Mouse (Mus musculus) embryonic facial prominence, embryonic 11.5 days (tissue): ENCODE measurements around the gene Hoxd8. TPM values are rescaled to one million over a fixed set of nuclear protein-coding genes. Genes with fewer than 3 reads are reported as not detected.

Experiments
- ATAC-seq: fragments of 200-750 bp; cut with Nextera tagmentation; replicated peaks from 2 replicates; pipeline ENCODE4 v1.8.0; 2017; ENCODE audit warnings: low read depth; ENCODE audit not compliant: insufficient number of reproducible peaks, low FRiP score, low TSS enrichment
- DNase-seq: peaks from one replicate; pipeline ENCODE4 v3.0.0-alpha.2; 2015; ENCODE audit warnings: low spot score
- H3K27ac ChIP-seq: fragments of 300-500 bp; sonication (generic); replicated peaks from 2 replicates; pipeline ENCODE4 v1.5.1; 2014; ENCODE audit warnings: mild to moderate bottlenecking, low read depth, low read length, control low read depth
- H3K27me3 ChIP-seq: fragments of 300-500 bp; sonication (generic); 2 replicates; pipeline ENCODE4 v1.6.1; 2014; ENCODE audit warnings: mild to moderate bottlenecking, low read length, moderate library complexity, mixed read lengths; ENCODE audit not compliant: control insufficient read depth, insufficient read depth
- H3K36me3 ChIP-seq: fragments of 300-500 bp; sonication (generic); replicated peaks from 2 replicates; pipeline ENCODE4 v1.6.1; 2014; ENCODE audit warnings: low read depth, mild to moderate bottlenecking, low read length, moderate library complexity, mixed read lengths; ENCODE audit not compliant: control insufficient read depth, insufficient read depth
- H3K4me1 ChIP-seq: fragments of 300-500 bp; sonication (generic); 2 replicates; pipeline ENCODE4 v1.6.1; 2014; ENCODE audit warnings: low read length, mixed read lengths; ENCODE audit not compliant: control insufficient read depth, insufficient read depth
- H3K4me2 ChIP-seq: fragments of 300-500 bp; sonication (generic); 2 replicates; pipeline ENCODE4 v1.6.1; 2014; ENCODE audit warnings: low read depth, mild to moderate bottlenecking, control low read depth, low read length, moderate library complexity
- H3K4me3 ChIP-seq: fragments of 300-500 bp; sonication (generic); 2 replicates; pipeline ENCODE4 v1.5.1; 2014; ENCODE audit warnings: low read depth, low read length, control low read depth
- H3K9ac ChIP-seq: fragments of 300-500 bp; sonication (generic); replicated peaks from 2 replicates; pipeline ENCODE4 v1.6.1; 2014; ENCODE audit warnings: mild to moderate bottlenecking, control low read depth, low read length
- H3K9me3 ChIP-seq: fragments of 300-500 bp; sonication (generic); replicated peaks from 2 replicates; pipeline ENCODE4 v1.6.1; 2016; ENCODE audit warnings: mild to moderate bottlenecking, low read length, inconsistent platforms, mixed read lengths; ENCODE audit not compliant: control insufficient read depth
- WGBS: fragments of 180-500 bp; shearing (Covaris S2); extraction: QIAGEN DNeasy Blood & Tissue Kit; methylation state at CpG from one replicate; pipeline ENCODE4 v1.1.7; 2014; 5-methylcytosine and 5-hydroxymethylcytosine counted together
- polyA plus RNA-seq: library from polyadenylated mRNA; unstranded; fragments of >200 nt; fragmentation: Nextera tagmentation; extraction: Ambion mirVana; gene quantifications from 2 replicates; pipeline ENCODE4 v1.2.1, GENCODE M21; 2014

Gene Hoxd8
- polyA plus RNA-seq, 1 experiment from 2014 or later = 0.18 TPM

GRCm38 (mm10) chr2:74731055-74731454 is 26.6 kb downstream of the Hoxd8 start:
- Histone ChIP-seq H3K4me2 (no peak overlapping the region), H3K27ac (no peak overlapping the region), H3K4me3 (no peak overlapping the region), H3K27me3 (peaks cover 93% of the 10 kb centered on the region), H3K9me3 (no peaks in the 10 kb centered on the region), H3K36me3 (no peaks in the 10 kb centered on the region), H3K4me1 (no peaks in the 10 kb centered on the region; the same call in none of the 2 replicates), H3K9ac (no peak overlapping the region)
- no peak for ATAC-seq
- DNase-seq = no peak

- peaks cover 93% of the 10 kb centered on the region for H3K27me3 ChIP-seq
- H3K4me2 ChIP-seq = no peak overlapping the region
- no peak overlapping the region for H3K27ac ChIP-seq
- no peak for DNase-seq
- ATAC-seq = no peak
- WGBS = under 1% methylated on average over 9 of the region's 9 CpGs
- no peak overlapping the region for H3K4me3 ChIP-seq
- H3K9ac ChIP-seq = no peak overlapping the region
- H3K9me3 ChIP-seq = no peaks in the 10 kb centered on the region
- no peaks in the 10 kb centered on the region; the same call in none of the 2 replicates for H3K4me1 ChIP-seq
- no peaks in the 10 kb centered on the region for H3K36me3 ChIP-seq
Measured at GRCm38 (mm10) chr2:74731799-74732512, 27.5 kb downstream of the Hoxd8 start.

DNA sequence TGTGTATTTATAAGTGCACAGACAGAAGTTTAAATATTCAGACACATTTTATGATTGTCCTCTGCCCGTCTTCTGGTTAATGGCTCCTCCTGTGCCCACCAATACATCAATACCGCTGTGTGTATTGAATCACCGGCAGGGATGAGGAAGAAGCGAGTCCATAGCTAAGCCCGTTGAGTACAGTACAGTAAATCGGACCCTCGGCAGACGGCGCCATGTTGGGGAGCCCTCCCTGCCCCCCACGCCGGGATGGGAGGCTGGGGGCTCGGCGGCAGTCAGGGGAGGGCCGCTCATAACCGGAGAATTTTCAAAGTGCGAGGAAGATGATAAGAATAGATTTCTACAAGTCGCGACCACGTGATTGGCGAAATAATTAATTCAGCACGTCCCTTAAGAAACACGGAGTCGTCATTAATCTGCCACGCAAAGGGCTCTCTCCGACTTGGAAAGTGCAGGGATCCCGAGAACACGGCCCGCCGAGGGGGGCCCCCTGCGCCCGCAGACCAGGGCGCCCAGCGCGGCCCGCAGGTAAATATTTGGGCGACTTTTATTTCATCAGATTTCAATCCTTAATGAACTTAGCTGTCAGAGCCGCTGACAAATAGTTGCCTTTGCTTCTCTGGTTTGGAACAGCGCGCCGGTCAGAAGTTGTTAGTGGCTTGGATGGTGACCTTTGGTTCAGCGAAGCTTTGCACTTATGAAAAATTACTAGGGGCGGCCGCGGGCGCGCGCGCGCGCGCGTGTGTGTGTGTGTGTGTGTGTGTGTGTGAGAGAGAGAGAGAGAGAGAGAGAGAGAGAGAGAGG is 28.3 kb downstream of the Hoxd8 start:
- DNase-seq (peak; percentile 24), ATAC-seq (no peak)
- no peak overlapping the region for H3K27ac ChIP-seq
- no peak overlapping the region for H3K9ac ChIP-seq
- no peak overlapping the region; the same call in 1 of the 2 replicates for H3K4me2 ChIP-seq
- H3K9me3 ChIP-seq = no peaks in the 10 kb centered on the region
- H3K4me1 ChIP-seq = no peaks in the 10 kb centered on the region
- H3K36me3 ChIP-seq = no peaks in the 10 kb centered on the region
- H3K27me3 ChIP-seq = peaks cover 93% of the 10 kb centered on the region
- H3K4me3 ChIP-seq = no peak overlapping the region
- under 1% methylated on average over 52 of the region's 52 CpGs for WGBS

GRCm38 (mm10) chr2:74733317-74733661 is 28.9 kb downstream of the Hoxd8 start:
- ATAC-seq = no peak
- H3K4me2 ChIP-seq = no peak overlapping the region
- no peak overlapping the region for H3K4me3 ChIP-seq
- under 1% methylated on average over 16 of the region's 16 CpGs for WGBS
- no peak for DNase-seq
- H3K36me3 ChIP-seq = no peaks in the 10 kb centered on the region
- H3K9ac ChIP-seq = no peak overlapping the region
- no peaks in the 10 kb centered on the region for H3K9me3 ChIP-seq
- no peak overlapping the region for H3K27ac ChIP-seq
- no peaks in the 10 kb centered on the region for H3K4me1 ChIP-seq
- H3K27me3 ChIP-seq = peaks cover 93% of the 10 kb centered on the region

- H3K4me1 ChIP-seq = no peaks in the 10 kb centered on the region
- H3K4me2 ChIP-seq = no peak overlapping the region
- WGBS = under 1% methylated on average over 6 of the region's 6 CpGs
- H3K9ac ChIP-seq = no peak overlapping the region
- H3K27ac ChIP-seq = no peak overlapping the region
- no peaks in the 10 kb centered on the region for H3K9me3 ChIP-seq
- no peaks in the 10 kb centered on the region for H3K36me3 ChIP-seq
- peak; percentile 23 for DNase-seq
- ATAC-seq = no peak
- no peak overlapping the region for H3K4me3 ChIP-seq
- peaks cover 93% of the 10 kb centered on the region for H3K27me3 ChIP-seq
Measured at GRCm38 (mm10) chr2:74733765-74734164, 29.4 kb downstream of the Hoxd8 start.

GRCm38 (mm10) chr2:74734451-74734850 is 30.0 kb downstream of the Hoxd8 start:
- Histone ChIP-seq H3K9ac (no peak overlapping the region), H3K4me2 (no peak overlapping the region)
- WGBS = 1% methylated on average over 13 of the region's 13 CpGs

GRCm38 (mm10) chr2:74734996-74735811 is 30.8 kb downstream of the Hoxd8 start:
- DNase-seq = peak; percentile 36
- H3K36me3 ChIP-seq = no peaks in the 10 kb centered on the region
- no peak overlapping the region for H3K4me3 ChIP-seq
- H3K4me2 ChIP-seq = no peak overlapping the region
- H3K27ac ChIP-seq = no peak overlapping the region
- H3K9ac ChIP-seq = no peak overlapping the region
- peaks cover 95% of the 10 kb centered on the region for H3K27me3 ChIP-seq
- no peaks in the 10 kb centered on the region for H3K9me3 ChIP-seq
- WGBS = under 1% methylated on average over 27 of the region's 27 CpGs
- H3K4me1 ChIP-seq = no peaks in the 10 kb centered on the region
- no peak for ATAC-seq

More at GRCm38 (mm10) chr2:74734451-74734850, 30.0 kb downstream of the Hoxd8 start:
- Histone ChIP-seq H3K27me3 (peaks cover 93% of the 10 kb centered on the region), H3K4me3 (no peak overlapping the region), H3K4me1 (no peaks in the 10 kb centered on the region), H3K9me3 (no peaks in the 10 kb centered on the region), H3K27ac (no peak overlapping the region), H3K36me3 (no peaks in the 10 kb centered on the region)
- ATAC-seq = no peak
- DNase-seq = peak; percentile 27
